12 mouse cellular contexts compared by ENCODE assay signal in the genomic region with DNA sequence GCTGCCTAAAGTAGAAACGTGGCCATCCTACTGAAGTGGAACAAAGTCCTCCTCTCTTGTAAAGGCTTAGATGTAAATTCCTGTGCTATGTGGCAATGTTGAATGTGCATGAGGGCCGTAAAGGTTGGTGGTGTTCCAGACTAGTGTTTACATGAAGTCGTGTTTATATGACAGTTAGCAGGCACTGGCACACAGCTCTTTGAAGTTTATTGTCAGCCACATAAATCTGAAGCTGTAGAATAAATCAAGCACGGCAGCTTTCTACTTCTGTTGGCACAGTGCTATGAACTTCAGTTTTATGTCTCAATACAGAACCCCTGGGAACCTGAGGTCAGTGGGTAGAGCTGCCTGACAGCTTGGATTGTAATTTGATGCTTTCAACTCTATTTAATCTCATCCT.
A peak's percentile ranks its signal among the peaks of the same experiment; 100 is the strongest.
DNase-seq lines count a peak whose midpoint lies in the region; ATAC-seq and TF ChIP-seq lines count a peak whose summit lies in the region.
"Had no signal": no experiment of that assay in that cellular context is flagged by ENCODE, and none has a peak within 500 bp of the region (broad histone marks: within the 10 kb centered on the region; RNA-seq: fewer than 3 reads in every experiment).

No protein-coding gene starts in this region.

- in situ Hi-C loops in Patski (cut with MboI; ENCODE audit: low pct_unique_long_range_greater_than_20kb): no loop called here

- ATAC-seq in hindbrain, embryonic 16.5 days: peak; percentile 56; the same call in 1 of the 2 replicates
- ATAC-seq in hindbrain, embryonic 12.5 days (ENCODE audit: low FRiP score): no peak
- ATAC-seq in Patski: peak; percentile 69
- ATAC-seq in intestine, embryonic 14.5 days (replicated peaks; ENCODE audit: low FRiP score, low TSS enrichment, low read depth): 0 out of 2 replicates have a peak, but pooled peaks have one; percentile 23

- WGBS in hindbrain, embryonic 16.5 days: 56% methylated on average over 4 of the region's 4 CpGs
- 61% methylated on average over 4 of the region's 4 CpGs for WGBS in hindbrain, embryonic 12.5 days
- WGBS in intestine, embryonic 14.5 days: 13% methylated on average over 4 of the region's 4 CpGs

- no peaks in the 10 kb centered on the region for H3K4me1 ChIP-seq in hindbrain, embryonic 16.5 days (ENCODE audit: control insufficient read depth, insufficient read depth, low read depth, low read length)
- H3K4me1 ChIP-seq in hindbrain, embryonic 12.5 days: no peaks in the 10 kb centered on the region
- peaks cover 3% of the 10 kb centered on the region; the same call in 1 of the 2 replicates for H3K4me1 ChIP-seq in intestine, embryonic 14.5 days (replicated peaks; ENCODE audit: control insufficient read depth, insufficient read depth, low read length)

- no peak overlapping the region for H3K4me3 ChIP-seq in hindbrain, embryonic 16.5 days (ENCODE audit: low read length)
- H3K4me3 ChIP-seq in hindbrain, embryonic 12.5 days: no peak overlapping the region
- H3K4me3 ChIP-seq in intestine, embryonic 14.5 days (ENCODE audit: low read depth, low read length): no peak overlapping the region
- H3K4me3 ChIP-seq: erythroblast, embryonic 14.5 days; gastrocnemius, adult 2 months had no signal

- H3K4me2 ChIP-seq in hindbrain, embryonic 16.5 days (ENCODE audit: low read length): no peak overlapping the region
- H3K4me2 ChIP-seq in hindbrain, embryonic 12.5 days (replicated peaks): no peak overlapping the region
- H3K4me2 ChIP-seq in intestine, embryonic 14.5 days (ENCODE audit: low read length): no peak overlapping the region

- no peak overlapping the region for H3K9ac ChIP-seq in hindbrain, embryonic 16.5 days (ENCODE audit: low read depth, low read length)
- no peak overlapping the region for H3K9ac ChIP-seq in hindbrain, embryonic 12.5 days
- H3K9ac ChIP-seq in intestine, embryonic 14.5 days (ENCODE audit: low read length): no peak overlapping the region

- H3K9me3 ChIP-seq in hindbrain, embryonic 16.5 days (ENCODE audit: control insufficient read depth, low read length): no peaks in the 10 kb centered on the region
- no peaks in the 10 kb centered on the region for H3K9me3 ChIP-seq in hindbrain, embryonic 12.5 days (replicated peaks)
- no peaks in the 10 kb centered on the region for H3K9me3 ChIP-seq in intestine, embryonic 14.5 days (ENCODE audit: control insufficient read depth, low read length)

- no peaks in the 10 kb centered on the region for H3K36me3 ChIP-seq in hindbrain, embryonic 16.5 days (ENCODE audit: control insufficient read depth, insufficient read depth, low read length)
- no peaks in the 10 kb centered on the region for H3K36me3 ChIP-seq in hindbrain, embryonic 12.5 days
- no peaks in the 10 kb centered on the region for H3K36me3 ChIP-seq in intestine, embryonic 14.5 days (ENCODE audit: control insufficient read depth, insufficient read depth, low read length)

- CTCF ChIA-PET in Patski (lab: Charles Lee): interaction anchor here (1.7 kb wide), 1 partner anchor 12 kb away, joined by 3 read pairs; no protein-coding TSS in a partner anchor

- no peak overlapping the region; the same call in 1 of the 2 replicates for H3K27ac ChIP-seq in hindbrain, embryonic 16.5 days (ENCODE audit: low read depth, low read length)
- no peak overlapping the region for H3K27ac ChIP-seq in hindbrain, embryonic 12.5 days
- H3K27ac ChIP-seq in intestine, embryonic 14.5 days (ENCODE audit: low read depth): peak overlapping the region; percentile 33; the same call in 1 of the 2 replicates
- H3K27ac ChIP-seq: gastrocnemius, adult 2 months had no signal

- H3K27me3 ChIP-seq in hindbrain, embryonic 16.5 days (replicated peaks; ENCODE audit: control insufficient read depth, insufficient read depth, low read length): no peaks in the 10 kb centered on the region
- no peaks in the 10 kb centered on the region for H3K27me3 ChIP-seq in hindbrain, embryonic 12.5 days
- no peaks in the 10 kb centered on the region for H3K27me3 ChIP-seq in Patski
- no peaks in the 10 kb centered on the region for H3K27me3 ChIP-seq in intestine, embryonic 14.5 days (replicated peaks; ENCODE audit: control insufficient read depth, insufficient read depth, low read length)

- TF ChIP-seq CTCF in Patski (IDR thresholded peaks at IDR 0.05): no peak

- POLR2A ChIA-PET in Patski (lab: Charles Lee): no interaction called here

- DNase-seq in Patski (ENCODE audit: low read depth, low spot score): peak; percentile 24
- no peak for DNase-seq in intestine, embryonic 14.5 days (ENCODE audit: low spot score)
- DNase-seq in lung, postnatal 25 days (ENCODE audit: low spot score): peak; percentile 5
- no peak for DNase-seq in testis, postnatal 10 days (ENCODE audit: low spot score)
- DNase-seq in cerebellum, adult 18-20 months: no peak
- DNase-seq in B cell, adult 2 months: no peak
- DNase-seq: cerebellum, adult 11 months; gastrocnemius, adult 2 months; kidney, adult 8-10 months had no signal

Comparison
In these comparisons a context has a peak if more than half of its experiments do, and no peak if none do; other contexts are left out.
1. DNase-seq: peak in Patski (single experiment) and lung, postnatal 25 days (single experiment); none in intestine, embryonic 14.5 days (single experiment), testis, postnatal 10 days (single experiment), cerebellum, adult 18-20 months (0 of 2) and B cell, adult 2 months (0 of 2).